Mouse (Mus musculus): ENCODE data around the gene Sp9. TPM values are rescaled to one million over a fixed set of nuclear protein-coding genes. Genes with fewer than 3 reads are reported as not detected.

The Sp9 gene
- polyA plus RNA-seq, 1 experiment, result not detected

DNA sequence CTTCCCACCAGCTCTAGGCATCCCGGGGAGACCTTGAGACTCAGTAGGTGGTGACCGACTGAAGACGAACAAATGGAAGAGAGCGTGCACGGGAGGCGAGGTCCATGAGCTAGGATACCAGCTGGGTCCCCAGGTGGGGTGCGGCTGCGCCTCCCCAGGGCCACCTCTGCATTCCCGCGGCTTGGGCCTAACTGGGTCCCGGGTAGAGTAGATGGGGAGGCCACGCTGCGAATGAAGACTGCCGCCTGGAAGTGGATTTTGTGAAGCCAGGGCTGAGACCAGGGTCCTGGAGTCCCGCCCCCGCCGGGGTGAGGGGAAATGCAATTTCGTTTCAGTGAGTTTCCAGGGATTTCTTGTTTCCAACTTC lies 6.0 kb downstream of the Sp9 start:
- Histone ChIP-seq H3K27ac (ENCODE audit: control insufficient read depth, insufficient read depth, low read depth, low read length, poor library complexity) (no peak overlapping the region), H3K4me1 (ENCODE audit: control insufficient read depth, insufficient read depth, low read length) (no peaks in the 10 kb centered on the region; the same call in 1 of the 2 replicates), H3K4me3 (replicated peaks; ENCODE audit: control insufficient read depth, low read depth, low read length) (no peak overlapping the region)
- TF ChIP-seq CTCF (IDR thresholded peaks at IDR 0.05; ENCODE audit: control insufficient read depth, insufficient read depth, low read length), result no peak
- no peak for TF ChIP-seq POLR2A (IDR thresholded peaks at IDR 0.05; ENCODE audit: borderline replicate concordance, control insufficient read depth, low read depth, low read length)
- WGBS, result 6% methylated on average over 18 of the region's 18 CpGs

DNA sequence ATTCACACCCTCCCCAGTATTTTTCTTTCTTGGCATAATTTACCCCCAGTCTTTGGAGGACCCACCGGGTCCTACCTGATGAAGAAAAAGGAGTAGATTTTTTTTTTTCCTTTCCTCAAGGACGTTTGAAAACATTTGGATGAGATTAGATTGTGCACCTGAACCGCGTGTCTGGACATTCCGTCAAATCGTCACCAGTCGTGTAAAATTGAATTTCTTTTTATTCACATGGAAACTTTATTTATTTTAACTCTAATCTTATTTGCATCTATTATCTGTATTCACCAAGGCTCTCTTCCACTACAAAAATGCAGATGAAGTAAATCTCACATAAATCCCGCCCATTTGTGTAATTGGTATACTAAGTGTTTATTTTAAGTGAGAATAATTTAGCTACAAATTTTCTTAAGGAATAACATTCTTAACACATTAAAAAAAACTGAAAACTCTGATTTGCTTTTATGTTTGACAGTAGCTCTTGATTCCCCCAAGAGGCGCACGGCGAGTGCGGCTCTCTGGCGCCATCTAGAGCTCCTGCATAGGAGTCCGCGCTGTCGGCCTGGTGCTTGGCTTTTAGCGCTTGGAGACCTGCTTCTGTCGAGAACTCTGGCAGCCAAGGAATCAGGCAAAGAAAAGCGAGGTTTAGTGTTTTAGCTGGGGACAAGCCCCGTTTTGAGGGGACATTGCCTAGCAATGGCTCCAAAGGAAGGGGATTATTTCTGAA lies 6.6 kb downstream of the Sp9 start:
- Histone ChIP-seq H3K27ac (ENCODE audit: control insufficient read depth, insufficient read depth, low read depth, low read length, poor library complexity) (no peak overlapping the region), H3K4me1 (ENCODE audit: control insufficient read depth, insufficient read depth, low read length) (no peaks in the 10 kb centered on the region; the same call in 1 of the 2 replicates), H3K4me3 (replicated peaks; ENCODE audit: control insufficient read depth, low read depth, low read length) (no peak overlapping the region)
- WGBS, result 4% methylated on average over 20 of the region's 20 CpGs
- TF ChIP-seq CTCF (IDR thresholded peaks at IDR 0.05; ENCODE audit: control insufficient read depth, insufficient read depth, low read length) (peak; percentile 91), POLR2A (IDR thresholded peaks at IDR 0.05; ENCODE audit: borderline replicate concordance, control insufficient read depth, low read depth, low read length) (peak; percentile 19; the same call in 1 of the 2 replicates)

DNA sequence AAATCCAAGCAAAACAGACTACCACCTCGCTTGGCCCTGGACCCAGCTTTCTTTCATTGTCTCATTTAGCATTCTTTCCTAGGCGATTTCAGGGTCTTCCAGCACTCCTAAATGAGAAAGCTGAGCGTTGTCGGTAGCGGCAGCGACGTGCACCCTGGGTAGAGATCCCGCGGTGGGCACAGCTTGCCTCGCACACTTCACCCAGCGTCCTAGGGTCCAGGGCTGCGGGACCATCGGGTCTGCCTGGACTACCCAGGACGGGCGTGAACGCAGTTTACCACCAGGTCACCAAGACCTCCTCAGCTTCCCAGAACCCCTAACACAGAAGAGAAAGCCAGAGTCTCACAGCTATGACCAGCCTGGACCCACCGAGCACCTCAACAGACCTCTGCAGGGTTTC lies 7.1 kb downstream of the Sp9 start:
- TF ChIP-seq POLR2A (IDR thresholded peaks at IDR 0.05; ENCODE audit: borderline replicate concordance, control insufficient read depth, low read depth, low read length), result no peak
- no peak for TF ChIP-seq CTCF (IDR thresholded peaks at IDR 0.05; ENCODE audit: control insufficient read depth, insufficient read depth, low read length)

DNA sequence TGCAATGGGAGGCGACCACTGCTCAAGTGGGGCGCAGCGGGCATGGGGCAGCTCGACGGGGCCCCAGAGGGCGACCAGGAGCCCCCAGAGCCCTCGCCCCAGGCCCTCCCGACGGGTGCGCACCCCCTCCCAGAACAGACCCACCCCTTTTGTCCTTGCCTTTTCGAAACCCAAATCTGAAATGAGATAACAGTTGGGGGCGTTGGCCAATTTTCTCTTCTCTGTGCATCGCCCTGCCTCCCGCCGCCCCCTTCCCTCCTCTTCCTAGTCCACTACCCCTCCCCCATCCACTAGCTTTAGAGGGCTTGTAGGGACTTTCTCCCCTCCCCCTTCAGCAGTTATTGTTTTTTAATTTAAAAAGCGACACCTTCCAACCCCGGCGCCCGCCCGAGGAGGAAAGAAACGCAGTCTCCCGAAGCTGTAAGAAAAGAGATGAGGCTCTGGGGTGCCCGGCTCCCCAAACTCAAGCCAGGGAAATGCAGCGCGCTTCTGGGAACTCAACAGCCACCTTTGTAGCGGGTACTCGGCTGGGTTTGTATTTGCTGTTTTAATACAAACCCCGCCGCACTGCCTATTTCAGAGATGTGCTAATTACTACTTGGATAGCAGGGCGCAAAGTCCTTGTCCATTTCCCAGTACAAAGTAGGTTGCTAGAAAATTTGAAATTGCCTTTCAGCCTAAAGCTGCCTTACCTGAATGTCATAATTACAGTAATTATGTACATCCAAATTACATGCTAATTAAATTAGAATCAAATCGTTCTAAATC lies 7.7 kb downstream of the Sp9 start:
- 5% methylated on average over 31 of the region's 31 CpGs for WGBS
- TF ChIP-seq POLR2A (IDR thresholded peaks at IDR 0.05; ENCODE audit: borderline replicate concordance, control insufficient read depth, low read depth, low read length) (no peak), CTCF (IDR thresholded peaks at IDR 0.05; ENCODE audit: control insufficient read depth, insufficient read depth, low read length) (no peak)
- H3K4me3 ChIP-seq (replicated peaks; ENCODE audit: control insufficient read depth, low read depth, low read length), result no peak overlapping the region

More for the DNA sequence above, 7.1 kb downstream of the Sp9 start:
- Histone ChIP-seq H3K27ac (ENCODE audit: control insufficient read depth, insufficient read depth, low read depth, low read length, poor library complexity) (no peak overlapping the region), H3K4me1 (ENCODE audit: control insufficient read depth, insufficient read depth, low read length) (no peaks in the 10 kb centered on the region; the same call in 1 of the 2 replicates), H3K4me3 (replicated peaks; ENCODE audit: control insufficient read depth, low read depth, low read length) (no peak overlapping the region)
- 4% methylated on average over 17 of the region's 17 CpGs for WGBS

DNA sequence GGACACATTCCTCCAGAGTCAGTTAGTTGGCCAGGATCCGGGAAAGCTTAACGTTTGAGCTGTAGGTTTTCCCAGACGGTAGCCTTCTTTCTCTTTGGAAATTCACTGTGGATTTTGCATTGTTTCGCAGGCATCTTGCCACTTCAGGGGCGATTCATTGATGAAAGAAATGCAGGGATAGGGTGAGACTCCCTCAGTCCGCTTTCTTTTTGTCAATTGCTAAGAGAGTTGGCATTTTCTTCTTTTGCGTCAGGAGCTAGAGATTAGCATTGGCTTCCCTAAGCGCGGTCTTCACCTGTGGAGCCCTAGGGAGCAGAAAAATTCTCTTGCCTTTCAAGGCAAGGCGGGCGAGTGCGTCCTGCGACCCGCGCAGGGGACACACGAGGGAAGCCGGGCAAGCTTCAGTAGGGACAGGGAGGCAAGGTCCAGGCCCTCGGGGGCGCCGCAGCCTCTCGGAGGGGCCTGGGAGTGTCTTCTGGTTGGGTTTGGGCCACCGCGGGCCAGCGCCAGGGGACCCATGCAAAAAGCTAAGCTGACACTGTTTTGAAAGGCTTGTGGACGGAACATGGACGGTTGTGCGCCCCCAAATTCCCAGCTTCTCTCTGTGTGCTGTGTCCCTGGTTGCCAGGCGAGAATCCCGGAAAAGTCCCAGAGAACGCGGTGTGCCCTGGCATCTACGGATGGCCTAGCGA lies 8.8 kb downstream of the Sp9 start:
- Histone ChIP-seq H3K4me3 (replicated peaks; ENCODE audit: control insufficient read depth, low read depth, low read length) (no peak overlapping the region), H3K27ac (ENCODE audit: control insufficient read depth, insufficient read depth, low read depth, low read length, poor library complexity) (no peak overlapping the region), H3K4me1 (ENCODE audit: control insufficient read depth, insufficient read depth, low read length) (no peaks in the 10 kb centered on the region; the same call in 1 of the 2 replicates)
- TF ChIP-seq POLR2A (IDR thresholded peaks at IDR 0.05; ENCODE audit: borderline replicate concordance, control insufficient read depth, low read depth, low read length), result no peak
- TF ChIP-seq CTCF (IDR thresholded peaks at IDR 0.05; ENCODE audit: control insufficient read depth, insufficient read depth, low read length), result no peak
- WGBS, result 6% methylated on average over 33 of the region's 33 CpGs

More for the DNA sequence above, 7.7 kb downstream of the Sp9 start:
- Histone ChIP-seq H3K4me1 (ENCODE audit: control insufficient read depth, insufficient read depth, low read length) (no peaks in the 10 kb centered on the region; the same call in 1 of the 2 replicates), H3K27ac (ENCODE audit: control insufficient read depth, insufficient read depth, low read depth, low read length, poor library complexity) (no peak overlapping the region)

DNA sequence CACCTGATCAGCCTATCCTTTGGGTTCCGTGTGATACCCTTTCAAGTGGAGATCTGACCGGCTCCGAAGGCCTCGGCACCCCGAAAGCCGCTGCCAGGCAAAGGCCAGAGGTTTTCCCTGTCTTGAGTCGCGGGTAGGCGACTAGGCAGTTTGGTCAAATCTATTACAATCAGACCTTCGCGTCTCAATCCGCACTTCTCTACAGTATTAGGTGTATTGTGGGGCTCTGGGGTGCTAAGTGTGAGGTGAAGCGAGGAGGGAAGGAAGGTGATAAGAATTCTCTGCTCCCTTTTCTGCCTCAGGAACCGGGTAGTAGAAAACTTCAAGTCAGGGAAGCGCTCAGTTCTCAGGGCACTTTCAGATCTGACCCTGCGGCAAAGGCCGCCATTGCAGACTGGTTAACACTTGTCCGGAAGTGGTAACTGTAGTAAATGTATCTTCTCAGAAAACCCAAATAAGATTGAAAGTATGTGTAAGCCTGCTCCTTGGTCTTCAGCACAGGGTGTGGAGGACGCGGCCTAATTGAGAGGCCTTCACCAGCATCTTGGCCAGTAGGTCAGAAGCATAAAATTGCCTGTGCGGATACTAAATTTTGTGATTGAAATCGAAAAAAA lies 9.4 kb downstream of the Sp9 start:
- WGBS, result 14% methylated on average over 22 of the region's 22 CpGs
- no peak overlapping the region for H3K27ac ChIP-seq (ENCODE audit: control insufficient read depth, insufficient read depth, low read depth, low read length, poor library complexity)
- no peaks in the 10 kb centered on the region; the same call in 1 of the 2 replicates for H3K4me1 ChIP-seq (ENCODE audit: control insufficient read depth, insufficient read depth, low read length)
- no peak overlapping the region for H3K4me3 ChIP-seq (replicated peaks; ENCODE audit: control insufficient read depth, low read depth, low read length)
- no peak for TF ChIP-seq CTCF (IDR thresholded peaks at IDR 0.05; ENCODE audit: control insufficient read depth, insufficient read depth, low read length)
- TF ChIP-seq POLR2A (IDR thresholded peaks at IDR 0.05; ENCODE audit: borderline replicate concordance, control insufficient read depth, low read depth, low read length), result no peak

DNA sequence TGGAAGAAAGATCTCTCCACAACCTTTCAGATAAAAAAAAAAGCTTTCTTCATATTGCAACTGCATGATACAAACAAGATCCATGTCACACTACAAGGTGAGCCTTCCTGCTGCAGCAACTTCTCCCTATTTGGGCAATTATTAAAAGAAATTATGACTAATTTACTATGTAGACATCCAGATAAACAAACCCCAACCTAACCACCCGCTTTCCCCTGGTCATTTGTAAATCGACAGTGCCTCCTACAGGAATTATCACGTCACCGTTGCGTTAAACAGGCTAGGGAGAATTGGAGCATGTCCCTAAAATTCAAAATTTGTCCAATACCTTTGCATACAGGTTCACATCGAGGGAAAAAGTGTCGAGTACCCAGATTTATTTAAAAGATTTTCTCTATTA lies 10.0 kb downstream of the Sp9 start:
- Histone ChIP-seq H3K4me1 (ENCODE audit: control insufficient read depth, insufficient read depth, low read length) (no peaks in the 10 kb centered on the region; the same call in 1 of the 2 replicates), H3K4me3 (replicated peaks; ENCODE audit: control insufficient read depth, low read depth, low read length) (no peak overlapping the region), H3K27ac (ENCODE audit: control insufficient read depth, insufficient read depth, low read depth, low read length, poor library complexity) (no peak overlapping the region)
- 30% methylated on average over 7 of the region's 7 CpGs for WGBS
- no peak for TF ChIP-seq CTCF (IDR thresholded peaks at IDR 0.05; ENCODE audit: control insufficient read depth, insufficient read depth, low read length)
- no peak for TF ChIP-seq POLR2A (IDR thresholded peaks at IDR 0.05; ENCODE audit: borderline replicate concordance, control insufficient read depth, low read depth, low read length)
